Mouse (Mus musculus) v-Abl transformed pro-B cells (cell line): ENCODE data around the gene Psmd14.

Source experiments
- in situ Hi-C, 2 experiments: fragments of 400-800 bp; cut with MboI; formaldehyde crosslinking; loops; one replicate each; pipeline ENCODE4 v1.15.1; 2025; ENCODE audit not compliant: unreplicated experiment in 2 of 2

Gene Psmd14

GRCm38 (mm10) chr2:61811163-61811506 is 99.6 kb downstream of the Psmd14 start:
- in situ Hi-C loops = loop anchor here in 1 of 2 experiments (25.0 kb wide), 2 partner anchors 526 to 651 kb away; no protein-coding TSS in a partner anchor

DNA sequence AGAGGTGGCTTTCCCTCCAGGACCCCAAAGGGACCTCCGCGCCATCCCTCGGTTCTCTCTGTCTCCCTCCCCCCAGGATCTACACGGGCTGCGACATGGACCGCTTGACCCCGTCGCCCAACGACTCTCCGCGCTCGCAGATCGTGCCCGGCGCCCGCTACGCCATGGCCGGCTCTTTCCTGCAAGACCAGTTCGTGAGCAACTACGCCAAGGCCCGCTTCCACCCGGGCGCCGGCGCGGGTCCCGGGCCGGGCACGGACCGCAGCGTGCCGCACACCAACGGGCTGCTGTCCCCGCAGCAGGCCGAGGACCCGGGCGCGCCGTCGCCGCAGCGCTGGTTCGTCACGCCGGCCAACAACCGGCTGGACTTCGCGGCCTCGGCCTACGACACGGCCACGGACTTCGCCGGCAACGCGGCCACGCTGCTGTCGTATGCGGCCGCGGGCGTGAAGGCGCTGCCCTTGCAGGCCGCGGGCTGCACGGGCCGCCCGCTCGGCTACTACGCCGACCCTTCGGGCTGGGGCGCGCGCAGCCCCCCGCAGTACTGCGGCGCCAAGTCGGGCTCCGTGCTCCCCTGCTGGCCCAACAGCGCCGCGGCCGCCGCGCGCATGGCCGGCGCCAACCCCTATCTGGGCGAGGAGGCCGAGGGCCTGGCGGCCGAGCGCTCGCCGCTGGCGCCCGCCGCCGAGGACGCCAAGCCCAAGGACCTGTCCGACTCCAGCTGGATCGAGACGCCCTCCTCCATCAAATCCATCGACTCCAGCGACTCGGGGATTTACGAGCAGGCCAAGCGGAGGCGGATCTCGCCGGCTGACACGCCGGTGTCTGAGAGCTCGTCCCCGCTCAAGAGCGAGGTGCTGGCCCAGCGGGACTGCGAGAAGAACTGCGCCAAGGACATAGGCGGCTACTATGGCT is 100.3 kb downstream of the Psmd14 start:
- in situ Hi-C loops = loop anchor here in 1 of 2 experiments (25.0 kb wide), 2 partner anchors 526 to 651 kb away; no protein-coding TSS in a partner anchor

- in situ Hi-C loops = loop anchor here in 1 of 2 experiments (25.0 kb wide), 2 partner anchors 525 to 650 kb away; no protein-coding TSS in a partner anchor
Measured at GRCm38 (mm10) chr2:61812536-61812935, 101.0 kb downstream of the Psmd14 start.

- in situ Hi-C loops = loop anchor here in 1 of 2 experiments (25.0 kb wide), 2 partner anchors 524 to 649 kb away; no protein-coding TSS in a partner anchor
Measured at GRCm38 (mm10) chr2:61813106-61813505, 101.6 kb downstream of the Psmd14 start.

GRCm38 (mm10) chr2:61813521-61813920 is 102.0 kb downstream of the Psmd14 start:
- in situ Hi-C loops = loop anchor here in 1 of 2 experiments (25.0 kb wide), 2 partner anchors 524 to 649 kb away; no protein-coding TSS in a partner anchor

- in situ Hi-C loops = loop anchor here in 1 of 2 experiments (25.0 kb wide), 2 partner anchors 522 to 647 kb away; no protein-coding TSS in a partner anchor
Measured at GRCm38 (mm10) chr2:61814548-61815473, 103.3 kb downstream of the Psmd14 start.

DNA sequence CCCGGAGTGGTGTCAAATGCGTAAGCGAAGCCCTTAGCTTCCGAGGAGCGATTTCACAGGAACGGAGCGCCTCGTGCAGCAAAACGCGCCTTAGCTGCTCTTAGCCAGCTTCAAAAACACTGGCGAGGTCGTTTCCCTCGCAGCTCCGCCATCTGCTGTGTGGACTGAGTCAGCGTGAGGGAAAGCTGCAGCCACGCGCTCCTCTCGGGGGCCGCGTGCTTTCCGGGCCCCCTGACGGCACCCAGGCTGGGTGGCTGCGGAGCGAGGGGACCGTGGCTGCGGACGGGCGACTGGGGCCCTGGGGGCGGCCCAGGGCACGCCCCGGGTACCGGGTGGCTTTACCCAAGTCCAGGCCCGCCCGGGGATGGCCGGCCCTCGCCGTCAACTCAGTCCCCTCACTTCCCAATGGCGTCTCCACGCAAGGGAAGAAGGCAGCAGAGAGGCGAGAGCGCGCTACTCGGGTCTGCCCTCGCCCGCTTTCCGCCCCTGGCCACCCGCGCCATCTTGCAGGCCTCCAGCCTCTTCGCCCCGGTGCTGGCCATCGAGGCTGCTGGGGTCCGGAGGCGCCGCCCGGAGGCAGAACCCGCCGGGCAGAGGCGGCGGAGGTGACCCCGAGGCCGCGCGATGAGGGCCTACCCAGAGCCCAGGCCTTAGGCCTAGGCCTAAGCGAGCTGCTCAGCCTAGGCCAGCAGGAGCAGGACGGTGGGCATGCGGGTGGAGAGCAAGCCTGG is 104.3 kb downstream of the Psmd14 start:
- in situ Hi-C loops = loop anchor here in 1 of 2 experiments (25.0 kb wide), 2 partner anchors 522 to 647 kb away; no protein-coding TSS in a partner anchor

DNA sequence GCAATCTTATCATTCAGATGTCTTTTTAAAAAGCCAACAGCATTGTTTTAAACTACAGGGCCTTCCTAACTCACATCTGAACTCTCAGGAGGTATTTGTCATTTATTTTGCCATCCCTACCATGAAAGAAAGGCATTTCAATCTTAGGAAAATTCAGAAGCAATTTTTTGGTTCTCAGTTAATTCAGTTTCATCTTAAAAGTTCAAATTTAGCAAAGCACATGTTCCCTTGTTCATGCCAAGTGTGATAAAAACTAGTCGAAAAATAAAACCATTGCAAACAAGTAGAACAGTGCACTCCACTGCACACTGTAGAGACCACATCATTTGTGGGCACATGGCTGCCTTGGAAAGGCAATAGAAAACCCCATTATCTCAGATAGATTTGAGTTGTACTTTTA is 106.7 kb downstream of the Psmd14 start:
- in situ Hi-C loops = loop anchor here in 1 of 2 experiments (25.0 kb wide), 2 partner anchors 519 to 644 kb away; no protein-coding TSS in a partner anchor

- in situ Hi-C loops = loop anchor here in 1 of 2 experiments (25.0 kb wide), 2 partner anchors 517 to 642 kb away; no protein-coding TSS in a partner anchor
Measured at GRCm38 (mm10) chr2:61820203-61820602, 108.7 kb downstream of the Psmd14 start.

DNA sequence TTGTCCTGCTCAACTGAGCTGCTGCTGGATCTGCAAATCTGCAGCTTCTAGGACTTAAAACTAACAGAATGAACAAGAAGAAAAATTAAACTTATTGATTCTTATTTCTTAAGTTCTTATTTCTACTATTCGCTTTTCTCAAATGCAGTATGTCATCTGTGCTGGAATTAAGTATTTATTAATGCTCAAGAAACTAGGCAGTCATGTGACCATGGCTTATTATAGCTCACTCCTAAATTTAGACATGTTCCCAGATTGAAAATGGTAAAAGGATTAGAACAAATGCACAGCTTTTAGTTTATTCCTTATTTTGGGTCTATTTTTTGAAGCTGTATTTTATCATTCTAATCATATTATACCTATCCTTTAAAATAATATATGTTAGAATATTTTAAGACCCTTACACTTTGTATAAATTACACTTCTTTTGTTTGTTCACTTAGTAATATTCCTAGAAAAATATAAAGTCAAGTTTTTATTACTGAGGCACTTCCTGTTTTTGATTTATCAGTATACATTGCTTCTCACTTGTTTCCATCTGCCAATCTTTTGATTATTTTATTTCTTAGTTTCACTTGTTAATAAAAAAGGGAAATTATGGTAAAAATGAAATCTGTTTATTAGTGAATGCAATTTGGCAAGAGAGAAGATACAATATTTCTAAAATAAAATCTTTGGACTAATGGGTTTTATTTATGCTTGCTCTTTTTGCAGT is 112.1 kb downstream of the Psmd14 start:
- in situ Hi-C loops = loop anchor here in 1 of 2 experiments (25.0 kb wide), 2 partner anchors 514 to 639 kb away; no protein-coding TSS in a partner anchor

DNA sequence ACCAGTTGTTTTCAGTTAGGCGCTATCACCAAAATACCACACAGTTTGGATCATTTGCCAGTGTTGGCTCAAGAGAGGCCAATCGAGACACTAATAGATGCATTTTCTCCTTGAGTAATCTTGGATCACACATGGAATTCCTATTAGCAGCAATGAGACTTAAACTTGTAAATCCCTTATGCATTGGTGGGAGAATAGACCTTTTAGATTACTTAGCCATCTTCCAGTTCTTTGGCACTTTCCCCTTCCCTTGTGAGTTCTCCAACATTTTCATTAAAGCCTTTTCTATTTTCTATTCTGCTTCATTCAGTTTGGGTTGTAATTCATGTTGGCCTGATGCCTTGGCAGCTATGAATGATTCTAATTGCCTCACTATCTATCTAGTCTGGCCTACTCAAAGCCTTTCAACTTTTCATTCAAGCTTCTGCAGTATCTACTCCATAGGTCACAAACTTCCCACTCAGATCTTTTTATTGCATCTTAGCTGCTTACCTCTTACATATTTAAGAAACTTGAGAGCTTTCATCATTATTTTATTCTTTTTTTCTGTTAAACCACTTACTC is 125.8 kb downstream of the Psmd14 start:
- in situ Hi-C loops = no loop called here
